In genomic region chr5:35608559-35608958, GRCm38 (mm10) we compare ENCODE assay signal across 17 mouse cellular contexts. TPM values are rescaled to one million over a fixed set of nuclear protein-coding genes. Genes with fewer than 3 reads are reported as not detected.
DNase-seq lines count a peak whose midpoint lies in the region; ATAC-seq lines count a peak whose summit lies in the region.
"Had no signal": no experiment of that assay in that cellular context is flagged by ENCODE, and none has a peak within 500 bp of the region (broad histone marks: within the 10 kb centered on the region; RNA-seq: fewer than 3 reads in every experiment).

No protein-coding gene starts in this region.

- H3K27me3 ChIP-seq in forebrain, embryonic 11.5 days (ENCODE audit: control insufficient read depth, insufficient read depth, low read length), result no peaks in the 10 kb centered on the region
- H3K27me3 ChIP-seq in forebrain, embryonic 12.5 days, result no peaks in the 10 kb centered on the region
- no peaks in the 10 kb centered on the region for H3K27me3 ChIP-seq in kidney, embryonic 15.5 days
- no peaks in the 10 kb centered on the region for H3K27me3 ChIP-seq in embryonic facial prominence, embryonic 10.5 days (replicated peaks; ENCODE audit: low read depth, poor library complexity, severe bottlenecking)
- H3K27me3 ChIP-seq in limb, embryonic 10.5 days (ENCODE audit: low read depth, poor library complexity, severe bottlenecking), result no peaks in the 10 kb centered on the region
- H3K27me3 ChIP-seq: CH12.LX; liver, embryonic 13.5 days; midbrain, embryonic 15.5 days; neural tube, embryonic 12.5 days had no signal

- no peaks in the 10 kb centered on the region for H3K36me3 ChIP-seq in forebrain, embryonic 11.5 days (ENCODE audit: control insufficient read depth, insufficient read depth, low read length)
- peaks cover under 1% of the 10 kb centered on the region; the same call in 1 of the 2 replicates for H3K36me3 ChIP-seq in forebrain, embryonic 12.5 days (replicated peaks)
- H3K36me3 ChIP-seq in kidney, embryonic 15.5 days, result peaks cover 3% of the 10 kb centered on the region; the same call in 1 of the 2 replicates
- no peaks in the 10 kb centered on the region for H3K36me3 ChIP-seq in embryonic facial prominence, embryonic 10.5 days (replicated peaks)
- H3K36me3 ChIP-seq in limb, embryonic 10.5 days, result no peaks in the 10 kb centered on the region
- H3K36me3 ChIP-seq: liver, embryonic 13.5 days; midbrain, embryonic 15.5 days; neural tube, embryonic 12.5 days had no signal

- 84% methylated on average over 5 of the region's 5 CpGs for WGBS in forebrain, embryonic 11.5 days
- WGBS in forebrain, embryonic 12.5 days, result 78% methylated on average over 5 of the region's 5 CpGs
- whole genome bisulfite sequencing in kidney, embryonic 15.5 days, result 71% methylated on average over 5 of the region's 5 CpGs
- 78% methylated on average over 5 of the region's 5 CpGs for WGBS in embryonic facial prominence, embryonic 10.5 days
- WGBS in limb, embryonic 10.5 days, result 84% methylated on average over 5 of the region's 5 CpGs

- H3K9ac ChIP-seq in forebrain, embryonic 11.5 days (ENCODE audit: low read length), result peak overlapping the region; percentile 12; the same call in 1 of the 2 replicates
- H3K9ac ChIP-seq in forebrain, embryonic 12.5 days, result no peak overlapping the region
- H3K9ac ChIP-seq in kidney, embryonic 15.5 days, result no peak overlapping the region
- H3K9ac ChIP-seq: forebrain, postnatal 0 days; liver, embryonic 13.5 days; midbrain, embryonic 15.5 days; neural tube, embryonic 12.5 days had no signal

- ATAC-seq in forebrain, embryonic 11.5 days (replicated peaks; ENCODE audit: low FRiP score), result no peak
- ATAC-seq in forebrain, embryonic 12.5 days (ENCODE audit: low FRiP score), result no peak
- no peak for ATAC-seq in kidney, embryonic 15.5 days (replicated peaks; ENCODE audit: low FRiP score)

- no peak for DNase-seq in forebrain, embryonic 11.5 days (ENCODE audit: low spot score)
- no peak for DNase-seq in kidney, adult 11 months
- no peak for DNase-seq in embryonic facial prominence, embryonic 10.5 days (ENCODE audit: low spot score)
- no peak for DNase-seq in limb, embryonic 10.5 days (ENCODE audit: low spot score)
- no peak for DNase-seq in spleen, postnatal 14 days (ENCODE audit: low spot score in 2 of 2)
- DNase-seq in cerebellum, adult 8-10 months, result no peak
- DNase-seq: adrenal gland, postnatal 25 days; forebrain, postnatal 0 days; kidney, adult 9 months; liver, embryonic 13.5 days; thymus, adult 18-20 months had no signal

- no peak overlapping the region for H3K4me3 ChIP-seq in forebrain, embryonic 11.5 days (ENCODE audit: low read depth, low read length)
- H3K4me3 ChIP-seq in forebrain, embryonic 12.5 days (replicated peaks), result no peak overlapping the region
- H3K4me3 ChIP-seq in kidney, embryonic 15.5 days (replicated peaks), result no peak overlapping the region
- no peak overlapping the region for H3K4me3 ChIP-seq in embryonic facial prominence, embryonic 10.5 days
- no peak overlapping the region for H3K4me3 ChIP-seq in limb, embryonic 10.5 days
- H3K4me3 ChIP-seq: heart, adult 2 months; liver, embryonic 13.5 days; midbrain, embryonic 15.5 days; neural tube, embryonic 12.5 days had no signal

- peaks cover 13% of the 10 kb centered on the region for H3K4me1 ChIP-seq in forebrain, embryonic 11.5 days (replicated peaks; ENCODE audit: control insufficient read depth, insufficient read depth, low read length)
- peaks cover 19% of the 10 kb centered on the region for H3K4me1 ChIP-seq in forebrain, embryonic 12.5 days
- H3K4me1 ChIP-seq in kidney, embryonic 15.5 days, result peaks cover 30% of the 10 kb centered on the region
- H3K4me1 ChIP-seq in embryonic facial prominence, embryonic 10.5 days, result peaks cover 42% of the 10 kb centered on the region
- H3K4me1 ChIP-seq in limb, embryonic 10.5 days, result peaks cover 26% of the 10 kb centered on the region
- H3K4me1 ChIP-seq: liver, embryonic 13.5 days had no signal

- no peaks in the 10 kb centered on the region for H3K9me3 ChIP-seq in forebrain, embryonic 11.5 days (ENCODE audit: control insufficient read depth, low read length)
- H3K9me3 ChIP-seq in forebrain, embryonic 12.5 days, result no peaks in the 10 kb centered on the region
- no peaks in the 10 kb centered on the region for H3K9me3 ChIP-seq in kidney, embryonic 15.5 days (replicated peaks)
- no peaks in the 10 kb centered on the region for H3K9me3 ChIP-seq in embryonic facial prominence, embryonic 10.5 days
- no peaks in the 10 kb centered on the region for H3K9me3 ChIP-seq in limb, embryonic 10.5 days (replicated peaks)
- H3K9me3 ChIP-seq: liver, embryonic 13.5 days; midbrain, embryonic 15.5 days; neural tube, embryonic 12.5 days had no signal

- no peak overlapping the region for H3K4me2 ChIP-seq in forebrain, embryonic 11.5 days (ENCODE audit: low read depth, low read length, severe bottlenecking)
- no peak overlapping the region for H3K4me2 ChIP-seq in forebrain, embryonic 12.5 days
- no peak overlapping the region for H3K4me2 ChIP-seq in kidney, embryonic 15.5 days
- H3K4me2 ChIP-seq: liver, embryonic 13.5 days; midbrain, embryonic 15.5 days had no signal

- H3K27ac ChIP-seq in forebrain, embryonic 11.5 days (ENCODE audit: low read depth, low read length), result no peak overlapping the region
- H3K27ac ChIP-seq in forebrain, embryonic 12.5 days, result no peak overlapping the region
- peak overlapping the region; percentile 68 for H3K27ac ChIP-seq in kidney, embryonic 15.5 days
- peak overlapping the region; percentile 69 for H3K27ac ChIP-seq in embryonic facial prominence, embryonic 10.5 days (replicated peaks)
- H3K27ac ChIP-seq in limb, embryonic 10.5 days, result peak overlapping the region; percentile 8; the same call in 1 of the 2 replicates
- H3K27ac ChIP-seq: heart, adult 2 months; liver, embryonic 13.5 days; neural tube, embryonic 12.5 days had no signal

RNA-seq across cellular contexts. Expression of gene Acox3, which starts 25.7 kb away (rescaled TPM):
- polyA plus RNA-seq in forebrain, embryonic 11.5 days (2014; fragmentation: Nextera tagmentation; extraction: Ambion mirVana), result 15.5 and 15.6 TPM in 2 replicates
- 15.6 and 17.6 TPM in 2 replicates for polyA plus RNA-seq in forebrain, embryonic 12.5 days (2016; fragmentation: Nextera tagmentation; extraction: Ambion mirVana)
- polyA plus RNA-seq in kidney, embryonic 15.5 days (2015; fragmentation: Nextera tagmentation; extraction: Ambion mirVana), result 12.1 and 12.5 TPM in 2 replicates
- polyA plus RNA-seq in embryonic facial prominence, embryonic 10.5 days (2016; fragmentation: Nextera tagmentation; extraction: Ambion mirVana), result 10.9 and 11.0 TPM in 2 replicates
- 7.3 and 11.5 TPM in 2 replicates for polyA plus RNA-seq in limb, embryonic 10.5 days (2016; fragmentation: Nextera tagmentation; extraction: Ambion mirVana)

RNA-seq across cellular contexts. Expression of gene Trmt44, which starts 33.7 kb away (rescaled TPM):
- polyA plus RNA-seq in forebrain, embryonic 11.5 days (2014; fragmentation: Nextera tagmentation; extraction: Ambion mirVana), result 10.5 and 12.0 TPM in 2 replicates
- polyA plus RNA-seq in forebrain, embryonic 12.5 days (2016; fragmentation: Nextera tagmentation; extraction: Ambion mirVana), result 9.8 and 11.1 TPM in 2 replicates
- polyA plus RNA-seq in kidney, embryonic 15.5 days (2015; fragmentation: Nextera tagmentation; extraction: Ambion mirVana), result 8.3 and 10.1 TPM in 2 replicates
- polyA plus RNA-seq in embryonic facial prominence, embryonic 10.5 days (2016; fragmentation: Nextera tagmentation; extraction: Ambion mirVana), result 10.0 and 10.2 TPM in 2 replicates
- polyA plus RNA-seq in limb, embryonic 10.5 days (2016; fragmentation: Nextera tagmentation; extraction: Ambion mirVana), result 10.1 and 10.6 TPM in 2 replicates

Comparison
In these comparisons a context has a peak if more than half of its experiments do, and no peak if none do; other contexts are left out.
1. H3K27ac ChIP-seq: peak in kidney, embryonic 15.5 days (single experiment), embryonic facial prominence, embryonic 10.5 days (single experiment) and limb, embryonic 10.5 days (single experiment); none in forebrain, embryonic 11.5 days (single experiment) and forebrain, embryonic 12.5 days (single experiment).